Mouse (Mus musculus) adrenal gland, postnatal 25 days (tissue): ENCODE measurements around the gene 9130213A22Rik. TPM values are rescaled to one million over a fixed set of nuclear protein-coding genes. Genes with fewer than 3 reads are reported as not detected.

Experiments used
- DNase-seq: peaks from one replicate; pipeline ENCODE4 v3.0.0; 2021; ENCODE audit warnings: mixed read lengths
- long read RNA-seq: library from polyadenylated mRNA; stranded (forward); transcript quantifications from one replicate; pipeline ENCODE4 v2.0.0, GENCODE M21; 2021
- total RNA-seq: library from RNA; stranded (reverse); gene quantifications from 2 replicates; pipeline ENCODE4 v1.2.3, GENCODE M21; 2021

Gene 9130213A22Rik
- 1.2 and 1.6 TPM in 2 replicates for total RNA-seq
- long read RNA-seq, result 0 reads

GRCm38 (mm10) chr11:69122336-69122951 is at the start of gene 9130213A22Rik:
Gene 9130213A22Rik (minus strand): TSS chr11:69122589.
- DNase-seq, result peak; percentile 90

GRCm38 (mm10) chr11:69171626-69172025 is 49.2 kb upstream of the 9130213A22Rik start:
- DNase-seq, result peak; percentile 61

GRCm38 (mm10) chr11:69169313-69169712 is 46.9 kb upstream of the 9130213A22Rik start:
- no peak for DNase-seq

- peak; percentile 22 for DNase-seq
These were observed 34.4 kb upstream of the 9130213A22Rik start, which contains the start of gene Alox12b for GRCm38 (mm10) chr11:69156800-69157199. Gene Alox12b (plus strand): TSS chr11:69156989.

GRCm38 (mm10) chr11:69155351-69155750 is 33.0 kb upstream of the 9130213A22Rik start:
- no peak for DNase-seq

- no peak for DNase-seq
These were observed 31.4 kb upstream of the 9130213A22Rik start for GRCm38 (mm10) chr11:69153831-69154230.

GRCm38 (mm10) chr11:69151004-69151403 is 28.6 kb upstream of the 9130213A22Rik start:
- no peak for DNase-seq

- DNase-seq, result peak; percentile 76
These were observed 28.1 kb upstream of the 9130213A22Rik start for GRCm38 (mm10) chr11:69150444-69150843.

- DNase-seq, result no peak
These were observed 27.3 kb upstream of the 9130213A22Rik start for GRCm38 (mm10) chr11:69149728-69150127.

GRCm38 (mm10) chr11:69148451-69148960 is 26.1 kb upstream of the 9130213A22Rik start:
- DNase-seq, result no peak

- peak; percentile 33 for DNase-seq
These were observed 25.2 kb upstream of the 9130213A22Rik start for GRCm38 (mm10) chr11:69147546-69147945.

GRCm38 (mm10) chr11:69135361-69135760 is 13.0 kb upstream of the 9130213A22Rik start:
- DNase-seq, result no peak

GRCm38 (mm10) chr11:69134622-69134968 is 12.2 kb upstream of the 9130213A22Rik start:
- no peak for DNase-seq

- DNase-seq, result peak; percentile 64
These were observed 11.7 kb upstream of the 9130213A22Rik start for GRCm38 (mm10) chr11:69133923-69134621.

GRCm38 (mm10) chr11:69133566-69133922 is 11.2 kb upstream of the 9130213A22Rik start:
- no peak for DNase-seq

GRCm38 (mm10) chr11:69128426-69129122 is 6.2 kb upstream of the 9130213A22Rik start:
- DNase-seq, result no peak

- no peak for DNase-seq
These were observed 4.3 kb upstream of the 9130213A22Rik start for GRCm38 (mm10) chr11:69126706-69127095.

- DNase-seq, result no peak
These were observed 3.7 kb upstream of the 9130213A22Rik start for GRCm38 (mm10) chr11:69125919-69126705.

- DNase-seq, result no peak
These were observed 3.3 kb upstream of the 9130213A22Rik start, which contains the start of gene Aloxe3 for GRCm38 (mm10) chr11:69125852-69125918. Gene Aloxe3 (plus strand): TSS chr11:69125896.

- peak; percentile 70 for DNase-seq
These were observed 2.9 kb upstream of the 9130213A22Rik start for GRCm38 (mm10) chr11:69125041-69125851.

GRCm38 (mm10) chr11:69124498-69124847 is 2.1 kb upstream of the 9130213A22Rik start:
- DNase-seq, result peak; percentile 50
